Mouse (Mus musculus): ENCODE data around the gene Cilp. TPM values are rescaled to one million over a fixed set of nuclear protein-coding genes. Genes with fewer than 3 reads are reported as not detected.
A peak's percentile ranks its signal among the peaks of the same experiment; 100 is the strongest.

Cilp gene
- polyA plus RNA-seq, 1 experiment from 2014 or later = 0.06 TPM

GRCm38 (mm10) chr9:65231284-65231683 lies 33.7 kb upstream of the Cilp start:
- Histone ChIP-seq H3K27ac (ENCODE audit: low read length) (no peak overlapping the region), H3K4me2 (ENCODE audit: low read depth, low read length) (no peak overlapping the region), H3K27me3 (ENCODE audit: control insufficient read depth, insufficient read depth, low read depth, low read length) (no peaks in the 10 kb centered on the region), H3K9ac (ENCODE audit: low read depth, low read length) (no peak overlapping the region), H3K4me1 (ENCODE audit: control insufficient read depth, low read depth, low read length) (peaks cover 5% of the 10 kb centered on the region), H3K9me3 (replicated peaks; ENCODE audit: control insufficient read depth, low read length) (no peaks in the 10 kb centered on the region), H3K4me3 (ENCODE audit: low read depth, low read length) (no peak overlapping the region), H3K36me3 (ENCODE audit: control insufficient read depth, insufficient read depth) (peaks cover 5% of the 10 kb centered on the region; the same call in 1 of the 2 replicates)
- whole genome bisulfite sequencing (ENCODE audit: insufficient replicate concordance) = 72% methylated on average over 8 of the region's 8 CpGs
- ATAC-seq (ENCODE audit: low read depth) = no peak

DNA sequence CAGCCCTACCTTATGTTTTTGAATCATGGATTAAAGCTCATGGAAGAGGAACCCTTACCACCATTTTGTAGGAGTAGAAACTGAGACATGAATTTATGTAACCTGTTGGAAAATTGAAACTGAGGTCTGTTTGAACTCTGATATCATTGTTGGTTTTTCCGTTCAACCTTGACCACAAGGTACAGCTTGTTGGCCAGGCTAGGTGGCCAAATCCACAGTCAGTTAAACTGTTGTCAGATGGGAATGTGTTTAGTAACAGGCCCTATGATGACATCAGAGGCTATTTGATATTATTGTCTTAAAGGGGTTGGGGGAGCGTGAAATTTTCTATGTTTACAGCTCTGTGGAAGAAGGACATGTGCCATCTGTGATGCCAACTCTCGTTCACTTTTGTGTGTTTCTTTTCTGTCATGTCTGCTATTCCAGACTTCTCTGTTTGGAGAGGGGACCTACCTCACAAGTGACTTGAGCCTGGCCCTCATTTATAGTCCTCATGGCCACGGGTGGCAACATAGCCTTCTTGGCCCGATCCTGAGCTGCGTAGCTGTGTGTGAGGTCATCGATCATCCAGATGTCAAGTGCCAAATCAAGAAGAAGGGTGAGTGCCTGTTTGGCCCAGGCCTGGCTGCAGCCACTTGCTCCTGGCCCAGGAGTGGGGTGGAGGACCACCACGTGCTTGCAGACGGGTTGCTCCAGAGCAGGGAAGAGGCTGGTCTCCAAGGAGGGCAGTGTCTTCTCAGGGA lies 31.6 kb upstream of the Cilp start:
- Histone ChIP-seq H3K4me3 (ENCODE audit: low read depth, low read length) (no peak overlapping the region), H3K4me2 (ENCODE audit: low read depth, low read length) (no peak overlapping the region), H3K27me3 (ENCODE audit: control insufficient read depth, insufficient read depth, low read depth, low read length) (no peaks in the 10 kb centered on the region), H3K27ac (ENCODE audit: low read length) (peak overlapping the region; percentile 70), H3K4me1 (ENCODE audit: control insufficient read depth, low read depth, low read length) (peaks cover 5% of the 10 kb centered on the region), H3K9ac (ENCODE audit: low read depth, low read length) (no peak overlapping the region), H3K9me3 (replicated peaks; ENCODE audit: control insufficient read depth, low read length) (no peaks in the 10 kb centered on the region), H3K36me3 (ENCODE audit: control insufficient read depth, insufficient read depth) (peaks cover 5% of the 10 kb centered on the region; the same call in 1 of the 2 replicates)
- peak; percentile 68 for ATAC-seq (ENCODE audit: low read depth)
- 71% methylated on average over 9 of the region's 9 CpGs for WGBS (ENCODE audit: insufficient replicate concordance)

GRCm38 (mm10) chr9:65234734-65235133 lies 30.2 kb upstream of the Cilp start:
- peaks cover 5% of the 10 kb centered on the region for H3K4me1 ChIP-seq (ENCODE audit: control insufficient read depth, low read depth, low read length)
- 73% methylated on average over 3 of the region's 3 CpGs for WGBS (ENCODE audit: insufficient replicate concordance)
- no peaks in the 10 kb centered on the region for H3K27me3 ChIP-seq (ENCODE audit: control insufficient read depth, insufficient read depth, low read depth, low read length)
- H3K4me3 ChIP-seq (ENCODE audit: low read depth, low read length) = no peak overlapping the region
- H3K9me3 ChIP-seq (replicated peaks; ENCODE audit: control insufficient read depth, low read length) = no peaks in the 10 kb centered on the region
- H3K36me3 ChIP-seq (ENCODE audit: control insufficient read depth, insufficient read depth) = peaks cover 5% of the 10 kb centered on the region; the same call in 1 of the 2 replicates
- H3K4me2 ChIP-seq (ENCODE audit: low read depth, low read length) = no peak overlapping the region
- no peak overlapping the region for H3K9ac ChIP-seq (ENCODE audit: low read depth, low read length)
- H3K27ac ChIP-seq (ENCODE audit: low read length) = no peak overlapping the region
- ATAC-seq (ENCODE audit: low read depth) = no peak

DNA sequence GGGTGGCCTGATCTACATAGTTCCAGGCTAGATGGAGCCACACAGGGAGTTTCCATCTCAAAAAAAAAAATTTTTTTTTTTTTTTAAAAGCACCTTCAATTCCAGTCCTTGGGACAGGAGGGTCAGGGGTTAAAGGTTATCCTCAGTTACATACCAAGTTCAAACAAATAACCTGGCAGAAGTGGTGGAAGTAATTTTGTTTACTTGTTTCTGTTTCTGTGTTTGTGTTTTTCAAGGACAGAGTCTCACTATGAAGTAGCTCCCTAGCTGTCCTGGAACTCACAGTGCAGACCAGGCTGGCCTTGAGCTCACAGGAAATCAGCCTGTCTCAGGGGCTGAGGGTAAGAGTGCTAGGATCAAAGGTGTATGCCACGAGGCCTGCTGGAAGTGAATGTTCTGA lies 29.4 kb upstream of the Cilp start:
- Histone ChIP-seq H3K4me3 (ENCODE audit: low read depth, low read length) (no peak overlapping the region), H3K9me3 (replicated peaks; ENCODE audit: control insufficient read depth, low read length) (no peaks in the 10 kb centered on the region), H3K4me2 (ENCODE audit: low read depth, low read length) (no peak overlapping the region), H3K27ac (ENCODE audit: low read length) (no peak overlapping the region), H3K4me1 (ENCODE audit: control insufficient read depth, low read depth, low read length) (peaks cover 5% of the 10 kb centered on the region), H3K27me3 (ENCODE audit: control insufficient read depth, insufficient read depth, low read depth, low read length) (no peaks in the 10 kb centered on the region), H3K9ac (ENCODE audit: low read depth, low read length) (no peak overlapping the region), H3K36me3 (ENCODE audit: control insufficient read depth, insufficient read depth) (no peaks in the 10 kb centered on the region)
- ATAC-seq (ENCODE audit: low read depth) = no peak
- WGBS (ENCODE audit: insufficient replicate concordance) = 25% methylated on average over 1 of the region's 1 CpGs

DNA sequence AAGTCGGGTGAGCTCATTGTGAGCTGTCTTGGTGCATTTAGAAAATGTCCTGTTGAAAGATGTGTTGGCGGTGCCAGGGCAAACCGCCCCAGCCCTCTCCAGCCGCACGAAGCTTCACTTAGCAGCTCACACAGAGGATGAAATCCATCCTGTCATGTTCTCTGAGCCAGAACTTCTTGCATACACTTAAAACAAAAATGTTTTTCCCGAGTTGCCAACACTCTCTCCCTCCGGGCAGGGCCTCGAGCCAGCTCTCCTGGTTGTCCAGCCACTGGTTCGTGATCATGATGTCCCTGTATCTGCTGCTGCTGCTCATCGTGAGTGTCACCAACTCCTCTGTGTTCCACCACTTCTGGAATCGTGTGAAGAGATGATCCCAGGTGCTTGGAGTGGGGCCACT lies 27.4 kb upstream of the Cilp start:
- no peak overlapping the region for H3K9ac ChIP-seq (ENCODE audit: low read depth, low read length)
- ATAC-seq (ENCODE audit: low read depth) = no peak
- no peak overlapping the region for H3K4me2 ChIP-seq (ENCODE audit: low read depth, low read length)
- no peaks in the 10 kb centered on the region for H3K9me3 ChIP-seq (replicated peaks; ENCODE audit: control insufficient read depth, low read length)
- no peak overlapping the region for H3K27ac ChIP-seq (ENCODE audit: low read length)
- peaks cover 5% of the 10 kb centered on the region for H3K4me1 ChIP-seq (ENCODE audit: control insufficient read depth, low read depth, low read length)
- H3K4me3 ChIP-seq (ENCODE audit: low read depth, low read length) = no peak overlapping the region
- WGBS (ENCODE audit: insufficient replicate concordance) = 69% methylated on average over 11 of the region's 11 CpGs
- H3K27me3 ChIP-seq (ENCODE audit: control insufficient read depth, insufficient read depth, low read depth, low read length) = no peaks in the 10 kb centered on the region
- H3K36me3 ChIP-seq (ENCODE audit: control insufficient read depth, insufficient read depth) = no peaks in the 10 kb centered on the region

GRCm38 (mm10) chr9:65238191-65238760 lies 26.7 kb upstream of the Cilp start:
- H3K9me3 ChIP-seq (replicated peaks; ENCODE audit: control insufficient read depth, low read length) = no peaks in the 10 kb centered on the region
- ATAC-seq (ENCODE audit: low read depth) = no peak
- no peaks in the 10 kb centered on the region for H3K27me3 ChIP-seq (ENCODE audit: control insufficient read depth, insufficient read depth, low read depth, low read length)
- peaks cover 5% of the 10 kb centered on the region for H3K4me1 ChIP-seq (ENCODE audit: control insufficient read depth, low read depth, low read length)
- no peaks in the 10 kb centered on the region for H3K36me3 ChIP-seq (ENCODE audit: control insufficient read depth, insufficient read depth)
- no peak overlapping the region for H3K9ac ChIP-seq (ENCODE audit: low read depth, low read length)
- WGBS (ENCODE audit: insufficient replicate concordance) = 70% methylated on average over 13 of the region's 13 CpGs
- H3K4me2 ChIP-seq (ENCODE audit: low read depth, low read length) = no peak overlapping the region
- H3K4me3 ChIP-seq (ENCODE audit: low read depth, low read length) = no peak overlapping the region
- H3K27ac ChIP-seq (ENCODE audit: low read length) = no peak overlapping the region

- no peak for ATAC-seq (ENCODE audit: low read depth)
- Histone ChIP-seq H3K9ac (ENCODE audit: low read depth, low read length) (no peak overlapping the region), H3K36me3 (ENCODE audit: control insufficient read depth, insufficient read depth) (no peaks in the 10 kb centered on the region), H3K9me3 (replicated peaks; ENCODE audit: control insufficient read depth, low read length) (no peaks in the 10 kb centered on the region), H3K27me3 (ENCODE audit: control insufficient read depth, insufficient read depth, low read depth, low read length) (no peaks in the 10 kb centered on the region), H3K4me1 (ENCODE audit: control insufficient read depth, low read depth, low read length) (peaks cover 3% of the 10 kb centered on the region), H3K27ac (ENCODE audit: low read length) (no peak overlapping the region), H3K4me2 (ENCODE audit: low read depth, low read length) (no peak overlapping the region), H3K4me3 (ENCODE audit: low read depth, low read length) (no peak overlapping the region)
- 71% methylated on average over 4 of the region's 4 CpGs for WGBS (ENCODE audit: insufficient replicate concordance)
These were observed 25.8 kb upstream of the Cilp start for GRCm38 (mm10) chr9:65239176-65239575.

GRCm38 (mm10) chr9:65239731-65240130 lies 25.2 kb upstream of the Cilp start:
- Histone ChIP-seq H3K4me1 (ENCODE audit: control insufficient read depth, low read depth, low read length) (peaks cover 8% of the 10 kb centered on the region), H3K9me3 (replicated peaks; ENCODE audit: control insufficient read depth, low read length) (no peaks in the 10 kb centered on the region), H3K36me3 (ENCODE audit: control insufficient read depth, insufficient read depth) (no peaks in the 10 kb centered on the region), H3K27ac (ENCODE audit: low read length) (no peak overlapping the region), H3K27me3 (ENCODE audit: control insufficient read depth, insufficient read depth, low read depth, low read length) (no peaks in the 10 kb centered on the region), H3K9ac (ENCODE audit: low read depth, low read length) (no peak overlapping the region), H3K4me2 (ENCODE audit: low read depth, low read length) (no peak overlapping the region), H3K4me3 (ENCODE audit: low read depth, low read length) (no peak overlapping the region)
- no peak for ATAC-seq (ENCODE audit: low read depth)
- 80% methylated on average over 5 of the region's 5 CpGs for WGBS (ENCODE audit: insufficient replicate concordance)

GRCm38 (mm10) chr9:65240587-65240986 lies 24.4 kb upstream of the Cilp start:
- Histone ChIP-seq H3K9ac (ENCODE audit: low read depth, low read length) (no peak overlapping the region), H3K27me3 (ENCODE audit: control insufficient read depth, insufficient read depth, low read depth, low read length) (no peaks in the 10 kb centered on the region), H3K36me3 (ENCODE audit: control insufficient read depth, insufficient read depth) (no peaks in the 10 kb centered on the region), H3K9me3 (replicated peaks; ENCODE audit: control insufficient read depth, low read length) (no peaks in the 10 kb centered on the region), H3K4me2 (ENCODE audit: low read depth, low read length) (no peak overlapping the region), H3K27ac (ENCODE audit: low read length) (no peak overlapping the region), H3K4me1 (ENCODE audit: control insufficient read depth, low read depth, low read length) (peaks cover 8% of the 10 kb centered on the region), H3K4me3 (ENCODE audit: low read depth, low read length) (no peak overlapping the region)
- no peak for ATAC-seq (ENCODE audit: low read depth)
- 90% methylated on average over 3 of the region's 3 CpGs for WGBS (ENCODE audit: insufficient replicate concordance)
